In the genomic region with DNA sequence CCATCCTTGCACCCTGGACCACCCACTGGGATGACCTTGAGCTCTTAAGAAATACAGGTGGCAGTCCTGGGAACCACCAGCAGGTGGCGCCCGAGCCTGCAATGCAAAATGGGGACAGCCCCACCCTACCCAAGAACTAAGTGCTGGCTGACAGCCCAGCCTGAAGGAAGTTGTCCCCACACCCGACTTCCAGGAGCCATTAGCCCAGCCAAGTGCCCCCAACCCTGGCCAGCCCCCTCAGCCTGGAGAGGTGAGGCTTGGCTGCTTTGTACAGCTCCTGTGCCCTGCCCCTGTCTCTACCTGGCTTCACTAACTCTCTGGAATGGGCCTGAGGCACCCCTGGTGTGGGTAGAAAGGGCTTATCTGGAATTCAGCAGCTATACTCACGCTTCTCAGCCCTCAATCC, we compare ENCODE assay signal across 8 mouse cellular contexts. TPM values are rescaled to one million over a fixed set of nuclear protein-coding genes. Genes with fewer than 3 reads are reported as not detected.
DNase-seq lines count a peak whose midpoint lies in the region; ATAC-seq and TF ChIP-seq lines count a peak whose summit lies in the region.

No protein-coding gene starts in this region.

- WGBS in forebrain, embryonic 15.5 days, result 11% methylated on average over 4 of the region's 4 CpGs
- WGBS in lung, adult 2 months, result 5% methylated on average over 4 of the region's 4 CpGs
- WGBS in olfactory bulb, adult 2 months, result 13% methylated on average over 4 of the region's 4 CpGs
- 12% methylated on average over 4 of the region's 4 CpGs for WGBS in thymus, adult 2 months

- no peak overlapping the region for H3K9ac ChIP-seq in forebrain, embryonic 15.5 days (replicated peaks)

- DNase-seq in ES-CJ7 (ENCODE audit: low read depth, low spot score), result peak; percentile 96
- DNase-seq in cerebellum, adult 11 months, result peak; percentile 83
- DNase-seq in heart, postnatal 25 days (ENCODE audit: low spot score), result peak; percentile 80
- DNase-seq in layer of hippocampus, adult 18-20 months (ENCODE audit: low spot score in 2 of 2), result peak; percentile 69 to 91
- DNase-seq in lung, adult 2 months, result peak; percentile 95
- peak; percentile 90 for DNase-seq in thymus, adult 2 months

- peak; percentile 82 for TF ChIP-seq CTCF in lung, adult 2 months (IDR thresholded peaks at IDR 0.05; ENCODE audit: insufficient read depth, low read length)
- TF ChIP-seq CTCF in olfactory bulb, adult 2 months (IDR thresholded peaks at IDR 0.05; ENCODE audit: insufficient read depth, low read depth, low read length), result peak; percentile 78
- peak; percentile 97 for TF ChIP-seq CTCF in thymus, adult 2 months (IDR thresholded peaks at IDR 0.05; ENCODE audit: borderline replicate concordance, control insufficient read depth, extremely low read depth, insufficient read depth, low read length, poor library complexity)

- H3K36me3 ChIP-seq in forebrain, embryonic 15.5 days, result no peaks in the 10 kb centered on the region; the same call in 1 of the 2 replicates
- H3K36me3 ChIP-seq in thymus, adult 2 months (ENCODE audit: control insufficient read depth, insufficient read depth, low read length), result no peaks in the 10 kb centered on the region

- ATAC-seq in forebrain, embryonic 15.5 days (replicated peaks), result no peak; the same call in 1 of the 2 replicates

- peaks cover 44% of the 10 kb centered on the region for H3K4me1 ChIP-seq in forebrain, embryonic 15.5 days
- peaks cover 23% of the 10 kb centered on the region for H3K4me1 ChIP-seq in lung, adult 2 months (ENCODE audit: control insufficient read depth, insufficient read depth, low read length)
- peaks cover 41% of the 10 kb centered on the region for H3K4me1 ChIP-seq in olfactory bulb, adult 2 months (ENCODE audit: control insufficient read depth, insufficient read depth, low read length)
- peaks cover 3% of the 10 kb centered on the region for H3K4me1 ChIP-seq in thymus, adult 2 months (replicated peaks; ENCODE audit: control insufficient read depth, insufficient read depth, low read length)

- no peaks in the 10 kb centered on the region for H3K9me3 ChIP-seq in forebrain, embryonic 15.5 days

- no peak overlapping the region for H3K4me3 ChIP-seq in forebrain, embryonic 15.5 days
- no peak overlapping the region for H3K4me3 ChIP-seq in lung, adult 2 months (replicated peaks; ENCODE audit: extremely low read depth, low read depth, low read length)
- no peak overlapping the region for H3K4me3 ChIP-seq in olfactory bulb, adult 2 months (ENCODE audit: insufficient read depth, low read depth, low read length)
- H3K4me3 ChIP-seq in thymus, adult 2 months (ENCODE audit: control insufficient read depth, insufficient read depth, low read length), result no peak overlapping the region

- H3K27me3 ChIP-seq in forebrain, embryonic 15.5 days, result no peaks in the 10 kb centered on the region
- H3K27me3 ChIP-seq in thymus, adult 2 months (ENCODE audit: control insufficient read depth, insufficient read depth, low read length), result no peaks in the 10 kb centered on the region

- no peak overlapping the region for H3K4me2 ChIP-seq in forebrain, embryonic 15.5 days (replicated peaks)

- TF ChIP-seq POLR2A in lung, adult 2 months (IDR thresholded peaks at IDR 0.05; ENCODE audit: borderline replicate concordance, extremely low read depth, low read depth, low read length), result peak; percentile 21; the same call in 1 of the 2 replicates
- TF ChIP-seq POLR2A in olfactory bulb, adult 2 months (IDR thresholded peaks at IDR 0.05; ENCODE audit: insufficient read depth, low read depth, low read length), result no peak
- TF ChIP-seq POLR2A in thymus, adult 2 months (IDR thresholded peaks at IDR 0.05; ENCODE audit: control insufficient read depth, extremely low read depth, insufficient read depth, low read length, poor library complexity), result no peak

- intact Hi-C loops in heart, postnatal 25 days (cut with DNase I), result loop anchor here (2.0 to 5.0 kb wide), 4 partner anchors 34 to 295 kb away; a partner anchor contains a TSS

- H3K27ac ChIP-seq in forebrain, embryonic 15.5 days (replicated peaks), result 0 out of 2 replicates have a peak overlapping the region, but pooled peaks have one; percentile 27
- no peak overlapping the region for H3K27ac ChIP-seq in olfactory bulb, adult 2 months (ENCODE audit: insufficient read depth, low read depth, low read length)
- H3K27ac ChIP-seq in thymus, adult 2 months (ENCODE audit: control insufficient read depth, insufficient read depth, low read length), result no peak overlapping the region

RNA-seq across cellular contexts. Expression of a gene that starts 4.1 kb away (rescaled TPM):
- 0.82 and 1.2 TPM in 2 replicates for polyA plus RNA-seq in forebrain, embryonic 15.5 days (2015; fragmentation: Nextera tagmentation; extraction: Ambion mirVana)
- total RNA-seq in heart, postnatal 25 days (2021), result under 1 TPM; 0.25 to 0.34 TPM
- under 1 TPM; 0.57 to 0.79 TPM for total RNA-seq in layer of hippocampus, adult 18-20 months (2021)
- 6.8 and 7.8 TPM in 2 replicates for polyA plus RNA-seq in lung, adult 2 months (2012; rRNA removed)
- polyA plus RNA-seq in olfactory bulb, adult 2 months (2012; ENCODE audit: insufficient read depth, insufficient read length, low replicate concordance, missing spikeins), result not detected in 2 replicates
- 0.50 and 0.61 TPM in 2 replicates for polyA plus RNA-seq in thymus, adult 2 months (2012; rRNA removed)

RNA-seq across cellular contexts. Expression of a gene that starts 9.9 kb away (rescaled TPM):
- polyA plus RNA-seq in forebrain, embryonic 15.5 days (2015; fragmentation: Nextera tagmentation; extraction: Ambion mirVana), result 161 and 168 TPM in 2 replicates
- 10 to 100 TPM; 27.3 to 29.9 TPM for total RNA-seq in heart, postnatal 25 days (2021)
- total RNA-seq in layer of hippocampus, adult 18-20 months (2021), result 10 to 100 TPM; 52.1 to 59.2 TPM
- polyA plus RNA-seq in lung, adult 2 months (2012; rRNA removed), result 58.6 and 67.0 TPM in 2 replicates
- polyA plus RNA-seq in olfactory bulb, adult 2 months (2012; ENCODE audit: insufficient read depth, insufficient read length, low replicate concordance, missing spikeins), result not detected in 2 replicates
- polyA plus RNA-seq in thymus, adult 2 months (2012; rRNA removed), result 50.2 and 58.6 TPM in 2 replicates

RNA-seq across cellular contexts. Expression of a gene that starts 36.6 kb away (rescaled TPM):
- 29.8 and 33.1 TPM in 2 replicates for polyA plus RNA-seq in forebrain, embryonic 15.5 days (2015; fragmentation: Nextera tagmentation; extraction: Ambion mirVana)
- 10 to 100 TPM; 58.6 to 58.8 TPM for total RNA-seq in heart, postnatal 25 days (2021)
- total RNA-seq in layer of hippocampus, adult 18-20 months (2021), result 10 to 100 TPM; 43.5 to 46.1 TPM
- 148 and 168 TPM in 2 replicates for polyA plus RNA-seq in lung, adult 2 months (2012; rRNA removed)
- not detected in 2 replicates for polyA plus RNA-seq in olfactory bulb, adult 2 months (2012; ENCODE audit: insufficient read depth, insufficient read length, low replicate concordance, missing spikeins)
- polyA plus RNA-seq in thymus, adult 2 months (2012; rRNA removed), result 321 and 324 TPM in 2 replicates

RNA-seq across cellular contexts. Expression of a gene that starts 52.6 kb away (rescaled TPM):
- polyA plus RNA-seq in forebrain, embryonic 15.5 days (2015; fragmentation: Nextera tagmentation; extraction: Ambion mirVana), result 121 and 124 TPM in 2 replicates
- total RNA-seq in heart, postnatal 25 days (2021), result 10 to 100 TPM; 20.0 to 21.6 TPM
- total RNA-seq in layer of hippocampus, adult 18-20 months (2021), result 10 to 100 TPM; 14.9 to 16.8 TPM
- 18.4 and 24.0 TPM in 2 replicates for polyA plus RNA-seq in lung, adult 2 months (2012; rRNA removed)
- polyA plus RNA-seq in olfactory bulb, adult 2 months (2012; ENCODE audit: insufficient read depth, insufficient read length, low replicate concordance, missing spikeins), result not detected in 2 replicates
- 157 and 171 TPM in 2 replicates for polyA plus RNA-seq in thymus, adult 2 months (2012; rRNA removed)

RNA-seq across cellular contexts. Expression of a gene that starts 54.4 kb away (rescaled TPM):
- polyA plus RNA-seq in forebrain, embryonic 15.5 days (2015; fragmentation: Nextera tagmentation; extraction: Ambion mirVana), result 59.8 and 63.0 TPM in 2 replicates
- 10 to 100 TPM; 10.4 to 17.6 TPM for total RNA-seq in heart, postnatal 25 days (2021)
- total RNA-seq in layer of hippocampus, adult 18-20 months (2021), result 10 to 100 TPM; 53.6 to 58.1 TPM
- 23.5 and 26.4 TPM in 2 replicates for polyA plus RNA-seq in lung, adult 2 months (2012; rRNA removed)
- not detected in 2 replicates for polyA plus RNA-seq in olfactory bulb, adult 2 months (2012; ENCODE audit: insufficient read depth, insufficient read length, low replicate concordance, missing spikeins)
- polyA plus RNA-seq in thymus, adult 2 months (2012; rRNA removed), result 87.1 and 91.0 TPM in 2 replicates

Comparison
In these comparisons a context has a peak if more than half of its experiments do, and no peak if none do; other contexts are left out.
1. RNA of a gene that starts 9.9 kb away (polyA plus RNA-seq): 161 to 168 TPM in forebrain, embryonic 15.5 days, 58.6 to 67.0 TPM in lung, adult 2 months and 50.2 to 58.6 TPM in thymus, adult 2 months; not detected in olfactory bulb, adult 2 months; every median in the first group is over 10 times any median in the second.
2. Peak in every context shown above with its lines, with median percentiles within 50 percentile points of each other: DNase-seq and CTCF ChIP-seq.